Mouse (Mus musculus) embryonic facial prominence, embryonic 12.5 days (tissue): ENCODE measurements at regions not wholly inside any gene's neighbourhood (a gene's known extent, or its start where the extent isn't known, plus 50 kb on each side); places are given as distances from the start of the nearest gene placed in this dataset.

Source experiments
- ATAC-seq: fragments of 200-750 bp; cut with Nextera tagmentation; 2 replicates; pipeline ENCODE4 v1.8.0; 2017; ENCODE audit not compliant: insufficient number of reproducible peaks, insufficient read depth, low FRiP score, low TSS enrichment
- H3K27ac ChIP-seq: fragments of 300-500 bp; sonication (generic); 2 replicates; pipeline ENCODE4 v1.5.1; 2016; ENCODE audit warnings: mild to moderate bottlenecking
- H3K27me3 ChIP-seq: fragments of 300-500 bp; sonication (generic); 2 replicates; pipeline ENCODE4 v1.6.1; 2016; ENCODE audit warnings: mild to moderate bottlenecking, moderate library complexity
- H3K36me3 ChIP-seq: fragments of 300-500 bp; sonication (generic); 2 replicates; pipeline ENCODE4 v1.6.1; 2016; ENCODE audit warnings: mild to moderate bottlenecking
- H3K4me1 ChIP-seq: fragments of 300-500 bp; sonication (generic); 2 replicates; pipeline ENCODE4 v1.6.1; 2016
- H3K4me2 ChIP-seq: fragments of 300-500 bp; sonication (generic); replicated peaks from 2 replicates; pipeline ENCODE4 v1.6.1; 2016; ENCODE audit warnings: mild to moderate bottlenecking, moderate library complexity
- H3K4me3 ChIP-seq: fragments of 300-500 bp; sonication (generic); 2 replicates; pipeline ENCODE4 v1.5.1; 2016; ENCODE audit warnings: mild to moderate bottlenecking
- H3K9ac ChIP-seq: fragments of 300-500 bp; sonication (generic); 2 replicates; pipeline ENCODE4 v1.6.1; 2016; ENCODE audit warnings: mild to moderate bottlenecking, moderate library complexity
- H3K9me3 ChIP-seq: fragments of 300-500 bp; sonication (generic); 2 replicates; pipeline ENCODE4 v1.6.1; 2016; ENCODE audit warnings: mild to moderate bottlenecking, moderate library complexity
- WGBS: fragments of 180-500 bp; shearing (Covaris S2); methylation state at CpG from one replicate; pipeline ENCODE4 v1.1.7; 2016; 5-methylcytosine and 5-hydroxymethylcytosine counted together

DNA sequence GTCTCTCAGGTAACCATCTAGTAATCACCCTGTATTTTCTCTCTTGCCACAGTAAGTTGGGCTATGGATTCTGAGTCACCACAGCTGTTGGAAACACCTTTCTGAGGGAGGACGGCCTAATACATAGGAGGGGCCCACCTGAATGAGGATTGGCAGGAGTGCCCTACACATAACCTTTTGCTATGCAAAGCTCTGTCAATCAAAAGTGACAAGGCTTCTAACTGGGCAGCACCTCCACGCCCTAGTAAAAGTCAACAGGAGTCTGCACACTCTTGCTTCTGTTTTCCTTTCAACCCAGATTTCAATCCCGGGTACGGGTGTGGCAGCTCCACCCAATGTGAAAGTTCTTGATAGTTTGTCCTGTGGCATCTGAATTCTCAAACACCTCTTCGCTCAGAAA, 694.8 kb downstream of the Adgrl2 start:
- ATAC-seq, result no peak
- H3K4me1 ChIP-seq, result no peaks in the 10 kb centered on the region
- no peaks in the 10 kb centered on the region for H3K36me3 ChIP-seq
- no peaks in the 10 kb centered on the region for H3K9me3 ChIP-seq
- 89% methylated on average over 5 of the region's 5 CpGs for WGBS
- H3K4me3 ChIP-seq, result no peak overlapping the region
- H3K27ac ChIP-seq, result no peak overlapping the region
- no peak overlapping the region for H3K9ac ChIP-seq
- no peaks in the 10 kb centered on the region for H3K27me3 ChIP-seq
- no peak overlapping the region for H3K4me2 ChIP-seq

DNA sequence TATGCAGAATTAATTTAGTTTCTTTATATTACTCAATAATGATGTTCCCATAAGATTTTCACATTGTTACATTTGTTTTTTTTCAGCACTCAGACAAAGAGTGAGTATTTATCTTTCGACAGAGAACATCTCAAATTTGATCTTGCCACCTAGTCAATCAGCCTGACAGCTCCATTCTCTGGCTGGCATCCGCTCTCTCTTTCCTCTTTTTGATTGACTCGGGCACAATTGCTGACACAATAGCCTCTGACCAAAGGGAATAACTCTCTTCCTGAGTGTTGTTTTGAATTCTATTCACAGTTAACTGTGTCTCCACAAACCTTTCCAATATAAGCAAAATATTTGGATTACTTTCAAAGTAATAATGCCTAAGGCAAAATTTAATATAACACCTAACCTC, 711.4 kb downstream of the Adgrl2 start:
- H3K4me1 ChIP-seq, result no peaks in the 10 kb centered on the region
- no peak overlapping the region for H3K9ac ChIP-seq
- no peak overlapping the region for H3K4me3 ChIP-seq
- H3K27ac ChIP-seq, result no peak overlapping the region
- H3K4me2 ChIP-seq, result no peak overlapping the region
- ATAC-seq, result no peak
- 54% methylated on average over 3 of the region's 3 CpGs for WGBS
- H3K36me3 ChIP-seq, result no peaks in the 10 kb centered on the region
- no peaks in the 10 kb centered on the region for H3K27me3 ChIP-seq
- no peaks in the 10 kb centered on the region for H3K9me3 ChIP-seq

DNA sequence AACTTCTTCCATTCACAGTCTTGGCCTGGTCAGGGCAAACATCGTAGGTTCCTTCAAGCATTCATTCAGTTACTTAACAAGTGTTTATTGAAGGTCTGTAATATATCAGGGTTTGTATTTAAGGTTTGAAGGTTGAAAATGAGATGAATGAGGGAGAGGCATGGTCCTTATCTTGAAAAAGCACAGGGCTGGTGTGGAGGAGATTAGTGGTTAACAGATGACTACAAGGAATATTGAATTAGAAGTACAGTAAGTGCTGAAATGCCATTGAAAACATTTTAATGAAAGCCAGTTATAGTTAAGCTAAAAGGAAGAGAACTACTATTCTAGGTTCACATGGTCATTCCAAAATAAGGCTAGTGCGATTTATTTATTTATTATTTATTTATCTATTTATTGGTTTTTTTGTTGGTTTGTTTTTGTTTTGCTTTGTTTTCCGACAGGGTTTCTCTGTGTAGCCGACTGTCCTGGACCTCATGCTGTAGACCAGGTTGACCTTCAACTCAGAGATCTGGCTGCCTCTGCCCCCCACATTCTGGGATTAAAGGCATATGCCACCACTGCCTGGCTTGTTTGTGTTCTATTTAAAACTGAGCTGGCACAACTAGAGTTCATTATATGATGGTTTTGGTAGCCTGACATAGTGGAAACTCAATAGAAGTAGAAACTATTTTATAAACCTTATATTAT, 718.1 kb downstream of the Adgrl2 start:
- no peak for ATAC-seq
- Histone ChIP-seq H3K36me3 (no peaks in the 10 kb centered on the region), H3K9me3 (no peaks in the 10 kb centered on the region), H3K27ac (no peak overlapping the region), H3K27me3 (no peaks in the 10 kb centered on the region), H3K4me3 (no peak overlapping the region), H3K4me1 (no peaks in the 10 kb centered on the region), H3K9ac (no peak overlapping the region), H3K4me2 (no peak overlapping the region)
- 82% methylated on average over 4 of the region's 4 CpGs for WGBS

DNA sequence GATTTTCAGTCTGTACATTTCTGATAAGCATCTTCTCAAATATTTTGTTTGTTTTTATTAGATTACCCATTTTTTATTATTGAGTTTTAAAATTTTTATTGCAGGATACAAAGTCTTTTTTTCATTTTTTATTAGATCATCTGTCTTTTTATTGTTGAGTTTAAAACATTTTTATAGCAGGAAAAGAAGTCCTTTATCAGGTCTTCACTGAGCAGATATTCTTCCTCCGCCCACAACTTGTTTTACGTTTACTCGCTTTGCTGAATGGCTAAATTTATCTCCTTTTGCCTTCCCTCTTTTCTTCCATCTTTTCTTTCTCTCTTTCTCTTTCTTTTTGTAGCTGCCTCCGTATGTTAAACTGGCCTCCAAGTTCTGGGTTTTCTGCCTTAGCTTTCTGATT, 721.5 kb downstream of the Adgrl2 start:
- Histone ChIP-seq H3K9ac (no peak overlapping the region), H3K4me3 (no peak overlapping the region), H3K36me3 (no peaks in the 10 kb centered on the region), H3K9me3 (no peaks in the 10 kb centered on the region), H3K4me2 (no peak overlapping the region), H3K27ac (no peak overlapping the region), H3K27me3 (no peaks in the 10 kb centered on the region), H3K4me1 (no peaks in the 10 kb centered on the region)
- WGBS, result 97% methylated on average over 4 of the region's 4 CpGs
- ATAC-seq, result no peak

DNA sequence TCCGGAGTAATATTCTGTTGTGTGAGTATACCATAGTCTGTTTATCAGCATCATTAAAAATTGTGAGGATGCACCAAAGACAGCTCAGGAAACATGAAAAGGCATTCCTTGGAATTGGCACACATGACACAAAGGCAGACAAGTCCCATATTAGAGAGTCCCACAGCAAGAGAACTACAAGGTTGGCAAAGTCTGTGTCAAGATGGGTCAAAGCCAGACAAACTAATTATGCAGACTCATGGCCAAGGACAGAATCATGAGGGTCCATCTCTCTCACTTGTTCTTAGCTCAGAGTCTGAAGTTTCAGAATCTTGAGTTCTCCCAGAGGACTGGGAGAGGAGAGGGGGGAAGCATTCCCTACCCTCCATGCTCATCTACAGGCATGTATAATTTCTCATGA, 731.1 kb downstream of the Adgrl2 start:
- no peaks in the 10 kb centered on the region for H3K27me3 ChIP-seq

DNA sequence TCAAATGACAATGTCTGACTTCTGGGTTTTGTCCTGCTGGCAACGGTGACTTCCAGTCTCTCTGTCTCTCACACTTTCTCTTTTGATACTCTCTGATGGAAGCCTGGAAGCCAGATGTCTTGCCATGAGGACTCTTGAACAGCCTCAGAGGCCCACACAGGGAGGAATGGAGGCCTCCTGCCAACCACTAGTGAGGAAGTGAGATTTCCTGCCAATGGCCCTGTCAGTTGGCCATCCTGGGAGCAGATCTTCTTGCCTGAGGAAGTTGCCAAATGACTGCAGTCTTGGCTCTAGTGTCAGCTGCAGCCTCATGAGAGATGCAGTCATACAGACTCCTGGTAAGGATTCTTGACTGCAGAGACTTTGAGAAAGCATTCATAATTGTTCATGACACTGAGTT, 741.7 kb downstream of the Adgrl2 start:
- no peak for ATAC-seq
- 67% methylated on average over 1 of the region's 1 CpGs for WGBS

More for the DNA sequence above, 731.1 kb downstream of the Adgrl2 start:
- no peak overlapping the region for H3K4me2 ChIP-seq
- no peak overlapping the region for H3K27ac ChIP-seq
- no peaks in the 10 kb centered on the region for H3K36me3 ChIP-seq
- H3K9ac ChIP-seq, result no peak overlapping the region
- H3K4me1 ChIP-seq, result no peaks in the 10 kb centered on the region
- 88% methylated on average over 1 of the region's 1 CpGs for WGBS
- no peaks in the 10 kb centered on the region for H3K9me3 ChIP-seq
- no peak overlapping the region for H3K4me3 ChIP-seq
- no peak for ATAC-seq

DNA sequence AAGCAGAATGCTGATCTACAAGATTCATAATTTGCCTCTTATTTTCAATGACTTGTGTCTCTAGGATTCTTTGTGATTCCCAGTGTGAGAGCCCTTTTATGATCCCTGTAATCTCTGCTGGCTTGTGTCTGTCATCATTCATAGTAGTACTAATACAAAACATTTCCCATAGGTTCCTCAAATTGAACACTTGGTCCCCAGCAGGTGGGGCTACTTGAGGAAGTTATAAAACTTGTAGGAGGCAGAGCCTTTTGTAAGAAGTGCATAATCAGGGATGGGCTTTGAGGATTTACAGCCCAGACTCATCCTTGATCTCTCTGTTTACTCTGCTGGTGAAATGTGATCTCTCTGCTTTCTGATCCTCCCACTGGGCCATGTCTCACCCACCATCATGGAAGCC, 743.6 kb downstream of the Adgrl2 start:
- no peaks in the 10 kb centered on the region for H3K27me3 ChIP-seq
- no peak overlapping the region for H3K9ac ChIP-seq
- H3K27ac ChIP-seq, result no peak overlapping the region
- H3K4me1 ChIP-seq, result no peaks in the 10 kb centered on the region
- no peaks in the 10 kb centered on the region for H3K9me3 ChIP-seq
- no peak overlapping the region for H3K4me3 ChIP-seq
- ATAC-seq, result no peak
- no peaks in the 10 kb centered on the region for H3K36me3 ChIP-seq
- no peak overlapping the region for H3K4me2 ChIP-seq

More for the DNA sequence above, 741.7 kb downstream of the Adgrl2 start:
- Histone ChIP-seq H3K4me1 (no peaks in the 10 kb centered on the region), H3K36me3 (no peaks in the 10 kb centered on the region), H3K4me3 (no peak overlapping the region), H3K9me3 (no peaks in the 10 kb centered on the region), H3K27me3 (no peaks in the 10 kb centered on the region), H3K4me2 (no peak overlapping the region), H3K27ac (no peak overlapping the region), H3K9ac (no peak overlapping the region)

DNA sequence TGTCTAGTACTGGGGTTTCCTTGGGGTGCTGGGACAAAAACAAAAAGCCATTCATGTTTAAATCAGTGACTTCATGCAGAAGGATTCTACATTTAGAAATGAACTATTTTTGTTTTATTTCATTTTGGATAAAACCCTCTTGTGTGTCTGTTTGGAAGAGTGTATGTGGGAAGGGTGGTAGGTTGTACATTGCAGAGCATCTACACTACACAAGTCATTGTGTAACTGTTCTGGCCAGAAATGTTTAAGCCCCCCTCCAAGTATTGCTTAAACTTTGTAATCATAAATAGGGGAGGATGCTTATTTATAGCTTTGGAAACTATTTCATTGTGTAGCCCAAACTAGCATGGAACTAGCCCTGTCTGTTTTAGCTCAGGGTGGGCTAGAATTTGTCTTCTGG, 752.3 kb downstream of the Adgrl2 start:
- Histone ChIP-seq H3K4me3 (no peak overlapping the region), H3K9me3 (no peaks in the 10 kb centered on the region), H3K4me2 (no peak overlapping the region), H3K4me1 (no peaks in the 10 kb centered on the region), H3K36me3 (no peaks in the 10 kb centered on the region), H3K9ac (no peak overlapping the region), H3K27ac (no peak overlapping the region), H3K27me3 (no peaks in the 10 kb centered on the region)
- no peak for ATAC-seq

DNA sequence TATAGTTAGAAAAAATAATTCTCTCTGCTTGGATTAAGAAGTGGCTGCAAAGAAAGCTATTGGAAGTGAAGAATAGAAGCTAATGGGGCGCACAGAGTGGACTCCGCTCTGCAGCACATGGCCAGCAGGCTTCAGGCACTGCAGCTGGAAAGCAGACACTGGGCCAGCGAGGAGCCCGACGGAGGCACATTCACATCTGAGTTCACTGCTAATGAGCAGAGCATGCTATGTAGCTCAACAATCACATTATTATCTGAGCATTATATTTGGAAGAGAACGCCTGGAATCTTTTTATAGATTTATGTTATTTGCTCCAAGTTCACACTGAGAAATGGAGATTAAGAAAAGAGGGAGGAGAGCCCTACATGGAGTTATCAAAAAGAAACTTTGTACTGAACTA, 752.8 kb downstream of the Adgrl2 start:
- Histone ChIP-seq H3K9me3 (no peaks in the 10 kb centered on the region), H3K4me1 (no peaks in the 10 kb centered on the region), H3K4me2 (no peak overlapping the region), H3K4me3 (no peak overlapping the region), H3K36me3 (no peaks in the 10 kb centered on the region), H3K27me3 (no peaks in the 10 kb centered on the region), H3K9ac (no peak overlapping the region), H3K27ac (no peak overlapping the region)
- ATAC-seq, result no peak
- 73% methylated on average over 6 of the region's 6 CpGs for WGBS

DNA sequence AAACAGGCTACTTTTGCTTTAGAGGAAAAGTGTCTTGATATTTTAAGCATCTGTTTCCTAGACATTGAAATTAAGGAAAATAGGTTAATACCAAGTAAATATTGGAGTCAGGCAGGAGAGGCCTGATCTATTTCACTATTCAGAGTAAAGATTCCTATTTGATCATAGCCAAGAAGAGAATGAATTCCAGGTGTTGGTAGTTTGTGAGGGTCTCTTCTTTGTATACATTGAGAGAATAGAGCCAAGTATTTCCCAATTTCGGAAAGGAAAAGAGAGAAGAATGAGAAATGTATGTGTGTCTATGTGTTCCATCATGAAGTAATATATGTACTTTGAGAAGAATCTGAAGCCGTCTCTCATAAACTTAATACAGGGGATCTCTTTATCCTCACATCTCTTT, 756.7 kb downstream of the Adgrl2 start:
- Histone ChIP-seq H3K9me3 (no peaks in the 10 kb centered on the region), H3K27ac (no peak overlapping the region), H3K4me3 (no peak overlapping the region), H3K27me3 (no peaks in the 10 kb centered on the region), H3K9ac (no peak overlapping the region), H3K4me2 (no peak overlapping the region), H3K4me1 (0 out of 2 replicates have a peak, but pooled peaks cover under 1% of the 10 kb centered on the region), H3K36me3 (no peaks in the 10 kb centered on the region)
- ATAC-seq, result no peak
- WGBS, result 57% methylated on average over 2 of the region's 2 CpGs

DNA sequence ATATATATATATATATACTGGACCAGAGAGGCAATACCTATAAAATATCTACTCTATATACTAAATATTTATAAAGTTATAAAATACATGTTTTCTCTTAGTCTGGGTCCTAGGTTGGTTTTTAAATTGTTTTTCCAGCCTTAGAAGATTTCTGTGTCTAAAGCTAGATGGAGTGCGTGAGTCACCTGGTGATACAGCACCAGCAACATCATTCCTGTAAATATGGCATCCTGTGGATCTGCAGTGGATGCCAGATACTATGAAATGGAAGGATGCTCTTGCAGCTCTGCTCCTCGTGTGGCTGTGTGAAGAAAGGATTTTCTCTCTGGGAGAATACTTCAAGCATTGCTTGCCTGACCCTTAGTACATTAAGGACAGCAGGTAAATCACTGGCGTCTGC, 761.2 kb downstream of the Adgrl2 start:
- Histone ChIP-seq H3K4me3 (no peak overlapping the region), H3K4me1 (peaks cover 12% of the 10 kb centered on the region), H3K9ac (no peak overlapping the region), H3K9me3 (no peaks in the 10 kb centered on the region), H3K27ac (no peak overlapping the region), H3K4me2 (no peak overlapping the region), H3K36me3 (no peaks in the 10 kb centered on the region), H3K27me3 (no peaks in the 10 kb centered on the region)
- WGBS, result 78% methylated on average over 3 of the region's 3 CpGs
- ATAC-seq, result no peak

DNA sequence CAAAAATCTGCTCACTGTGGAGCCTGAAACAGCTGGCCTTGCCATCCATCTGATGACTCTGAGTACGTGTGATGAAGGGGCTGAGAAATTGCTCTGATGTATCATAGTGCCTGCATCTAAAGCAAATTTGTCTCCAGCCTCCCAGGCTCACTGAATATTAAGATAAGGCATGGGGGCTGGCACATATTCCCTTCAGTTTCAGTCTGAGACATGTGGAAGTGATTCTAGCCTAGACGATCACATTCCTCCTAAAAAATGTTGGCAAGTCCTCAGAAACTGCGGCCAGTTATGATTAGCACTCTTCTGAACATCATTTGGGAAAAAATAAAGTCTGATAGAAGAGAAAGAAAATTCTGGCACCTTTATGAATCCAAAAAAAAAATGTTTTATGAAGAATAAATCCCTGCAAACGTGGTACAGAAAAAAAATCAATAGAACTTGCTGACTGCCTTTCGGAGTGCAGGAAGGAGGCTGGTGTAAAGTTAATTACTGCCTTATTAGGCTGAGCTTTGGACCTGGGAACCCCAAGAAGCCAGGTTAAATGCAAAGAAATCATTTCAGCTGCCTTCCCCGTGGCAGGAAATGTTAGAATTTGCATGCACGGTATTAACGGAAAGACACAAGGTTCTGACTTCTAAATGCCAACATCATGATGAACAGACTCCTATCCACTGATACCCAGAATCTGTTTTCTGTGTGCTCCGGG, 762.2 kb downstream of the Adgrl2 start:
- H3K9me3 ChIP-seq, result no peaks in the 10 kb centered on the region
- no peak overlapping the region for H3K4me2 ChIP-seq
- H3K36me3 ChIP-seq, result no peaks in the 10 kb centered on the region
- no peak overlapping the region for H3K4me3 ChIP-seq
- no peak overlapping the region for H3K27ac ChIP-seq
- H3K4me1 ChIP-seq, result peaks cover 12% of the 10 kb centered on the region
- 29% methylated on average over 9 of the region's 9 CpGs for WGBS
- ATAC-seq, result no peak
- no peak overlapping the region for H3K9ac ChIP-seq
- no peaks in the 10 kb centered on the region for H3K27me3 ChIP-seq
